Mouse (Mus musculus): ENCODE results near the gene Skil. TPM values are rescaled to one million over a fixed set of nuclear protein-coding genes. Genes with fewer than 3 reads are reported as not detected.
"Not testable (repeated sequence)": the region's sequence is repeated elsewhere in the genome, so short reads cannot be mapped to it uniquely, and the experiment has no call there.

Skil gene
- polyA plus RNA-seq, 1 experiment from 2014 or later, result 34.4 TPM

DNA sequence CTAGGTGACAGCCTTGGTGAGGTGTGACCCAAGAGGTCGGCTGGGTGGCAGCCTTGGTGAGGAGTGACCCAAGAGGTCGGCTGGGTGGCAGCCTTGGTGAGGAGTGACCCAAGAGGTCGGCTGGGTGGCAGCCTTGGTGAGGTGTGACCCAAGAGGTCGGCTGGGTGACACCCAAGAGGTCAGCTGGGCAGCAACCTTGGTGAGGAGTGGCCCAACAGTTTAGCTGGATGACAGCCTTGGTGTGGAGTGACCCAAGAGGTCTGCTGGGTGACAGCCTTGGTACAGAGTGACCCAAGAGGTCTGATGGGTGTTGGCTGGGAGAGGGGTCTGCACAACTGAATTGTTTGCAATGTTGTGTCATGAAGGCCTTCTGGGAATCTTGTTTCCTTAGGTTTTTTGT is 41.7 kb downstream of the Skil start:
- H3K36me3 ChIP-seq; H3K27ac ChIP-seq; H3K4me2 ChIP-seq; H3K27me3 ChIP-seq; ATAC-seq (ENCODE audit: low FRiP score); H3K9ac ChIP-seq; H3K4me1 ChIP-seq (replicated peaks); H3K4me3 ChIP-seq; H3K9me3 ChIP-seq: not testable (repeated sequence)
- 88% methylated on average over 4 of the region's 4 CpGs for WGBS

DNA sequence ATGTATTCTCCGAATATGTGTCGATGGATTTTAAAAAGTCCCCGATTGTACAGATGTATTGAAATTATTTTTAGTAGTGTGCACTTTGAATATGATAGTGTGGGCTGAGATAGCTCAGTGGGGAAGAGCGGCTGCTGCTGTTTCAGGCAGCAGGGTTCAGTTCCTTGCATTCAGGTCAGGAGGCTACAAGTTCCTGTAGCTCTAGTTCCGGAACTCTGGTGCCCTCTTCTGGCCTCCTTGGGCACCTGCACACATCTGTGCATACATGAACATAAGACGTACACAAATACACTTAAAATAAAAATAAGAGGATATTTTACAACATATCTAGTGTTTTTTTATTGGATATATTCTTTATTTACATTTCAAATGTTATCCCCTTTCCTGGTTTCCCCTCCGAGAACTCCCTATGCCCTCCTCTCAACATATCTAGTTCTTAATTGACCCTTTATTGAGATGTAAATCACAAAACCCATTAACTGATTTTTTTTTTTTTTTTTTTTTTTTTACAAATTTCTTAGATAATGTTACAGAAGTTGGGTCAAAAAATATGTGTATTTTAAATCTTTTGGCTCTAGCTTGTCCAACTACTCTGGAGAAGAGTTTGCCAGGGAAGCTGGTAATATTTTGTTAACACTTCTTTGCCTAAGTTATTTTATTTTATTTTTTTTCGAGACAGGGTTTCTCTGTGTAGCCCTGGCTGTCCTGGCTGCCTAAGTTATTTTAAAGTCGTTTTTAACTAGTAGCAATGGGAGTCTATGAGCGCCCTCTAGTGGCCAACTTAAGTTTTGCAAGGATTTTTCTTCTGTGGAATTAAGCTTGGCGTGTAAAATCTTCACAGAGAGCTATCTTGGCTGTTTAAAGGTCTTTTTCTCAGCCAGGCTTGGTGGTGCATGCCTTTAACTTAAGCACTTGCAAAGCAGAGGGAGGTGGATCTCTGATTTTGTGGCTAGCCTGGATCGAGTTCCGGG is 43.9 kb downstream of the Skil start:
- Histone ChIP-seq H3K27ac (no peak overlapping the region), H3K4me3 (no peak overlapping the region), H3K4me1 (replicated peaks) (no peaks in the 10 kb centered on the region), H3K9me3 (no peaks in the 10 kb centered on the region), H3K9ac (no peak overlapping the region), H3K27me3 (no peaks in the 10 kb centered on the region), H3K4me2 (no peak overlapping the region), H3K36me3 (no peaks in the 10 kb centered on the region)
- ATAC-seq (ENCODE audit: low FRiP score), result no peak
- 58% methylated on average over 13 of the region's 13 CpGs for WGBS

DNA sequence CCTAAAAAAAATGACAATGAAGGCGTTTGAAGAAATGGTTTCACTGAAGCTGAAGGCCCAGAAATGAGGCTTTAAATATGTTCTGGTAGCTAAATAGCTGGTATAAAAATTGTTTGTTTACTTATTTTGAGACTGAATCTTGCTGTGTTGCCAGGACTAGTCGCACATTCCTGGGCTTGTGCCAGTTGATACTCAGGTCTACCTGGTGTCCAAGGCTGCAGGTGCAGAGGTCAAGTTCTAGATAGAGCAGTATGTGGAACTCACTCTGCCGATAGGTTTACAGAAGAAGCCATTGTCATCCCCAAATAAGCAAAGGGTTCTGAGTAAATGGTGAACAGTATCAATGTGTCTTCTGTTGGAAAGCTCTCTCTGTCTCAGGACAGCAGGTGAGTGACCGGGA is 46.8 kb downstream of the Skil start:
- no peak overlapping the region for H3K4me3 ChIP-seq
- H3K9me3 ChIP-seq, result no peaks in the 10 kb centered on the region
- H3K27ac ChIP-seq, result no peak overlapping the region
- 89% methylated on average over 4 of the region's 4 CpGs for WGBS
- no peaks in the 10 kb centered on the region for H3K27me3 ChIP-seq
- no peak overlapping the region for H3K4me2 ChIP-seq
- no peak overlapping the region for H3K9ac ChIP-seq
- ATAC-seq (ENCODE audit: low FRiP score), result no peak
- no peaks in the 10 kb centered on the region for H3K36me3 ChIP-seq
- no peaks in the 10 kb centered on the region for H3K4me1 ChIP-seq (replicated peaks)

DNA sequence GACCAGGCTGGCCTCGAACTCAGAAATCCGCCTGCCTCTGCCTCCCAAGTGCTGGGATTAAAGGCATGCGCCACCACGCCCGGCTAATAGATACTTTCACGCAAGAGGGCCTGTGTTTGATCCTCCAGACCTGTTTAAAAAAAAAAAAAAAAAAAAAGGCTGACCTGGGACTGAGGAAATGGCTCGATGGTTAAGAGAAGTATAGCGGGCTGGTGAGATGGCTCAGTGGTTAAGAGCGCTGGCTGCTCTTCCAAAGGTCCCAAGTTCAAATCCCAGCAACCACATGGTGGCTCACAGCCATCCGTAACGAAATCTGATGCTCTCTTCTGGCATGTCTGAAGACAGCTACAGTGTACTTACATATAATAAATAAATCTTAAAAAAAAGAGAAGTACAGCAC is 50.4 kb downstream of the Skil start:
- H3K36me3 ChIP-seq; H3K27ac ChIP-seq; H3K4me2 ChIP-seq; ATAC-seq (ENCODE audit: low FRiP score); H3K9ac ChIP-seq; H3K9me3 ChIP-seq; H3K4me3 ChIP-seq: not testable (repeated sequence)
- peaks cover 28% of the 10 kb centered on the region for H3K27me3 ChIP-seq
- 87% methylated on average over 11 of the region's 11 CpGs for WGBS
- peaks cover 11% of the 10 kb centered on the region for H3K4me1 ChIP-seq (replicated peaks)

DNA sequence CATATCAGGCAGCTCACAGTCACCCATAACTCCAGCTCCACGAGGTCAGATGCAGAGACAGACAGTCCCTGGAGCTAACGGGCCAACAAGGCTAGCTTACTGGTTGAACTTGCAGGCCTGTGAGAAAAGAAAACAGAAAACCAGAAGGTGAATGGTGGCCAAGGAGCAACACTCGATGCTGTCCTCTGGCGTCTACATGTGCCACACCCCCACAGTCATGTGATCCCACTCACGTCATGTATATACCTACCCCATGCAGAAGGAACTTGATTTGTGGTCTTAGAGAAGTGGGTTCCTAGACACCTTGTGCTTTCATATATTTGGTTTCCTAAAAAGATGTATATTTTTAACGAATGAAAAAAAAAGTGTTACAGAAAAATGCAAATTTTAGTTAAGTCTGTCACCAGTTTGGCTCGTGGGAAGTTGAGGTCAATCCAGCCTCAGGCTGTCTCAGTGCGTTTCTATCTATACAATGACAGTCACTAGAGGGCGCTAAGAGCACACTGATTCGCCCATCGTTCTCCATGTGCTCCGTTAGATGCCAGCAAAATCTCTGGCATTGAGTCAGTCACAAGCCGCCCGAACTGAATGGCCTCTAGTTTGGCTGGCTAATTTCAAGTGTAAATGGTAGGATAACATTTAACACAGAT is 50.9 kb downstream of the Skil start:
- Histone ChIP-seq H3K4me2 (peak overlapping the region; percentile 29), H3K27ac (no peak overlapping the region), H3K27me3 (peaks cover 34% of the 10 kb centered on the region), H3K9me3 (no peaks in the 10 kb centered on the region), H3K4me3 (no peak overlapping the region), H3K4me1 (replicated peaks) (peaks cover 11% of the 10 kb centered on the region), H3K36me3 (no peaks in the 10 kb centered on the region), H3K9ac (no peak overlapping the region)
- WGBS, result 13% methylated on average over 14 of the region's 14 CpGs
- ATAC-seq (ENCODE audit: low FRiP score), result peak; percentile 91

DNA sequence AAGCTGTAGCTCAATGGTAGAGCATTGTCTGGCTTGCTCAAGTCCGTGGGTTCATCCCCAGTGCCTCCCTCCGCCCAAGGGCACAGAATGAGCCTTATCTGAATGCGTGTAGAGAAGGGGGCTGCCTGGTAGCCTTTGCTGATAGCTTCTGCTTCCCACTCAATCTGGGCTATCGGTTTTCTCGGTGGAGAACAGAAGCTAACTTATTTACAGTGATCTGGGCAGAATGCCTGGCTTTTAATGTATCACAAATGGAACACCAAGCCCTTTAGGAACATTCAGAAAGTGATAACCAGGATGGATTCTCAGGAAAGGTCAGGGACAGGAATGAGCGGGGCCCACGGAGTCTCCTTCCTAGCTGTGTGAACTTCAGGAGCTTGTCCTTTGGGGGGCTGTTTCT is 53.7 kb downstream of the Skil start:
- H3K9me3 ChIP-seq, result no peaks in the 10 kb centered on the region
- peaks cover 44% of the 10 kb centered on the region for H3K27me3 ChIP-seq
- WGBS, result 86% methylated on average over 7 of the region's 7 CpGs
- H3K4me2 ChIP-seq, result no peak overlapping the region
- H3K4me1 ChIP-seq (replicated peaks), result peaks cover 11% of the 10 kb centered on the region
- H3K4me3 ChIP-seq, result no peak overlapping the region
- H3K9ac ChIP-seq, result no peak overlapping the region
- H3K27ac ChIP-seq, result no peak overlapping the region
- ATAC-seq (ENCODE audit: low FRiP score), result no peak
- H3K36me3 ChIP-seq, result no peaks in the 10 kb centered on the region

DNA sequence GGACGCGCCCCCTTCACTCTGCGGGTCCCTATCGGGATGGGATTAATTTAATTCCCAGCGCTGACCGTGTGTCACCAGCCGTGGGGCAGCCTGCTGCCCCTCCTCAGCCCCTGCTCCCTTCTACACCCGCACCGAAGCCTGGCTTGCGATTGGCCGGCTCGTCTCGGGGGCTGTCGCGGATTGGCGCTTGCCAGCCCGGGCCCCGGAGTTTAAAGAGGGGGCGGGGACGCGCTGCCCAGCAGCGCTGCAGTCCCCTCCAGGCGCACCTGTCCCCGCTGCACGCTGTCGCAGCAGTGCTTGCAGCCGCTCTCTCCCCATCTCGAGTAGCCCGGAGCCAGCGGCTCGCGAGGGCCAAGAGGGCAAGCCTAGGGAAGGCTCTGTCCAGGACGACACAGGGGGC is 54.8 kb downstream of the Skil start, which contains the start of gene Cldn11:
Gene Cldn11 (plus strand): TSS at position 215 of the 400 bp plus-strand sequence.
- Histone ChIP-seq H3K27ac (no peak within 1 kb of the TSS), H3K36me3 (no peaks in the 10 kb centered on the region), H3K9me3 (no peaks in the 10 kb centered on the region), H3K9ac (peak within 1 kb of the TSS; percentile 71), H3K4me1 (replicated peaks) (peaks cover 11% of the 10 kb centered on the region), H3K27me3 (peaks cover 44% of the 10 kb centered on the region), H3K4me2 (peak within 1 kb of the TSS; percentile 88), H3K4me3 (peak within 1 kb of the TSS; percentile 47)
- WGBS, result 0% methylated on average over 29 of the region's 33 CpGs
- peak; percentile 81 for ATAC-seq (ENCODE audit: low FRiP score)

DNA sequence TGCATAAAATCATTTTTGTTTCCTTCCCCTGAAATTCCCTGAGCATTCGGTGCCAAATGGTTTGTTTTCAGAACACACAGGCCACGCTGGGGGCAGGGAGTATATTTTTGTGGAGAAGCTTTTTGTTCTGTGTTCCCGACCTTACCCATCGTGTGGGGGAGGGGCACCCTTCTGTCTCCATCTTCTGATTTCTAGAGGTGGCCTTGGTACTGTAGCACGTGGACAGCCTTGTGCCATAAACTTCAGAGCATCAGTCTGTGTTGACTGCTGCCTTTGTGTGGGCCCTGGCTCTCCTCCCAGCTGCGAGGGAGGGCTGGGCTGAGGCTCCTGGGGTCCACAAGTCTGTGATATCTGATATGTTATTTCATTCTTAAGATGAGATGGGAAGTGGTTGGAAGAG is 57.2 kb downstream of the Skil start:
- peaks cover 16% of the 10 kb centered on the region for H3K4me1 ChIP-seq (replicated peaks)
- WGBS, result 57% methylated on average over 6 of the region's 6 CpGs
- no peak overlapping the region for H3K4me3 ChIP-seq
- no peak overlapping the region for H3K4me2 ChIP-seq
- H3K27me3 ChIP-seq, result peaks cover 44% of the 10 kb centered on the region
- no peak overlapping the region for H3K9ac ChIP-seq
- no peaks in the 10 kb centered on the region for H3K36me3 ChIP-seq
- H3K9me3 ChIP-seq, result no peaks in the 10 kb centered on the region
- H3K27ac ChIP-seq, result no peak overlapping the region
- no peak for ATAC-seq (ENCODE audit: low FRiP score)

DNA sequence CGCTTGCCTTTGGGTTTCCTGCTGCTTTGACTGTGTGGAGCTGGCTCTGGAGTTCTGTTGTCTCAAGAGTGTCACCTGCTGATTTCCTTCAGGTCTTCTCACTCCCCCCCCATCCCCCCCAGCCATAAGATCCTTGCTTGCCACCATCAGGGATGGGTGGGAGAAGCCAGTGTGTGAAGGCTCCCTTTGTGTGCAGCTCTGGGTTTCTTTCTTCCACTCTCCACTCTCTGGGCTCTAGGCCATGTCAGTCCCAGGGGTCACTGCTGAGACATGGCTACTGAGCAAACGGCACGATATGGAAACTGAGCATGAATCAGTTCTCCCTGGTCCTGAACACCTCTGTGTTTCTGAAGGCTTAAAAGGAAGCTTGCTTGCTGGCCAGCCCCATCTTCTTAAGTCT is 61.3 kb downstream of the Skil start:
- H3K36me3 ChIP-seq, result no peaks in the 10 kb centered on the region
- H3K4me3 ChIP-seq, result no peak overlapping the region
- no peak for ATAC-seq (ENCODE audit: low FRiP score)
- WGBS, result 43% methylated on average over 3 of the region's 3 CpGs
- H3K4me2 ChIP-seq, result no peak overlapping the region
- H3K4me1 ChIP-seq (replicated peaks), result peaks cover 5% of the 10 kb centered on the region; the same call in 1 of the 2 replicates
- H3K27me3 ChIP-seq, result peaks cover 7% of the 10 kb centered on the region; the same call in 1 of the 2 replicates
- H3K27ac ChIP-seq, result no peak overlapping the region
- no peak overlapping the region for H3K9ac ChIP-seq
- no peaks in the 10 kb centered on the region for H3K9me3 ChIP-seq

DNA sequence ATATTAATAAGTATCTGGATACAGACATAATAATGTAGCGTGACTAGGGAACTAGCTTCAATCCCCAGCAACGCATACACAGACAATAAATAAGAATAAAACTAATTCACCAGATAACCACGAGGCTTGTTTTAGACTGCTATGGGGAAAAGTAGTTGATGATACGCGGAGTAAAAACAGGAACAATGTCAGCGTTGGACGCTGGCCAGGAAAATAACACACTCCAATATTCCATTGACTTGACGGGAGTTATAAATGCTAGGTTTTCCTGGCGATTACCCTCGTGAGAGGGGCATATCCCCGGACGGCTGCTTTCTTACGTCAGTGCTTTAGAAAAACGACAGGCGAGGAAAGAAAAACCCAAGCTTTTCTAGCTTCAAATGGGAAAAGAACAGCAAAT is 62.9 kb downstream of the Skil start:
- ATAC-seq (ENCODE audit: low FRiP score), result no peak
- H3K36me3 ChIP-seq, result no peaks in the 10 kb centered on the region
- H3K27ac ChIP-seq, result no peak overlapping the region
- 0 out of 2 replicates have a peak, but pooled peaks cover 3% of the 10 kb centered on the region for H3K27me3 ChIP-seq
- no peak overlapping the region for H3K4me3 ChIP-seq
- H3K4me2 ChIP-seq, result no peak overlapping the region
- no peaks in the 10 kb centered on the region for H3K9me3 ChIP-seq
- H3K9ac ChIP-seq, result no peak overlapping the region
- peaks cover 5% of the 10 kb centered on the region; the same call in 1 of the 2 replicates for H3K4me1 ChIP-seq (replicated peaks)
- WGBS, result 79% methylated on average over 15 of the region's 15 CpGs

DNA sequence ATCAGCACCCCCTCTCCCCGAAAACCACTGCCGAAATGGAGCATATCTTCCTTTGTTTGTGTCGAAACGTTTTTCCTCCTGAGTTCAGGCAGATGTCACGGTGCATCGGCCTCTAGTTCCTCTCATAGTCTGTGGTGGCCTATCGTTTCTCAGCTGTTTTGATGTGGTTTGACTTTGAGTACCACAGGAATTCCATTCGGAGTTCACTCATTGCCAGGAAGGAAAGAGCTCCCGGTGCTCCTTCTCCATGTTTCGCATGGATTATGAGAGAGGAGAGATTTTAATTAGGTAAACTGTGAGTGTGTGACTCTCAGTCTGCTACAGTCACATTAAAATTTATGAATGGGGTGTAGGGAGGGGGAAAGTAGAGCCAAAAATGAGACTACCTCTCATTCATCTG is 65.2 kb downstream of the Skil start:
- Histone ChIP-seq H3K27ac (no peak overlapping the region), H3K9ac (no peak overlapping the region), H3K4me2 (no peak overlapping the region), H3K9me3 (no peaks in the 10 kb centered on the region), H3K27me3 (no peaks in the 10 kb centered on the region), H3K36me3 (no peaks in the 10 kb centered on the region), H3K4me3 (no peak overlapping the region), H3K4me1 (replicated peaks) (peaks cover 5% of the 10 kb centered on the region; the same call in 1 of the 2 replicates)
- ATAC-seq (ENCODE audit: low FRiP score), result no peak
- 80% methylated on average over 10 of the region's 10 CpGs for WGBS

DNA sequence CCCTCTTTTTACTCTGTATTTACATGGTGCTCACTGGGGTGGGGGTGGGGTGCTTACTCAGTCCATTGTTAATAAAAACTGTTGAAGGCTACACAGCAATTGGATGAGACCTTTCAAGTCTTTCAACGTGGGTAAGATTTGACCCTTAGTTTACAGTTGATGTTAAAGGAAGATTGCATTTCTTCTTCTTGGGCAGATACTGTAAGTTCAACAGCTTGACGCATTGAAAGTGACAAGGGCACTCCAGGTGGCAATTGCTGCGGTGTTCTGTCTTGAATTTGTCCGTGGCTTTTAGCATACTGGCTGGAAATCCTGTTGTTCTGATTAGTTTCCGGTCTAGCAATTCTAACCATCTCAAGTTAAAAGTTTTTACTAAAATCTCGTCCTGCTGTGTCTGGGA is 66.5 kb downstream of the Skil start:
- ATAC-seq (ENCODE audit: low FRiP score), result no peak
- Histone ChIP-seq H3K9me3 (no peaks in the 10 kb centered on the region), H3K4me2 (no peak overlapping the region), H3K36me3 (no peaks in the 10 kb centered on the region), H3K27me3 (no peaks in the 10 kb centered on the region), H3K4me3 (no peak overlapping the region), H3K4me1 (replicated peaks) (peaks cover 3% of the 10 kb centered on the region; the same call in 1 of the 2 replicates), H3K9ac (no peak overlapping the region), H3K27ac (no peak overlapping the region)
- WGBS, result 24% methylated on average over 6 of the region's 6 CpGs

Measured in hindbrain, embryonic 13.5 days (tissue).